Mouse (Mus musculus): Measurements from ENCODE around the gene Olfr1200.

GRCm38 (mm10) chr2:88732266-88732665 lies 38.0 kb downstream of the Olfr1200 start, which contains the start of gene Olfr1197:
- TF ChIP-seq MAFK (IDR thresholded peaks at IDR 0.05; ENCODE audit: insufficient read depth, low read depth, low read length) (no peak), CHD2 (IDR thresholded peaks at IDR 0.05; ENCODE audit: low read depth, low read length) (no peak), ZNF384 (IDR thresholded peaks at IDR 0.05; ENCODE audit: low read depth, low read length) (no peak)

Measured in ES-E14 (cell line).